Mouse (Mus musculus) heart, embryonic 14.5 days (tissue): ENCODE data around the gene Setd5. TPM values are rescaled to one million over a fixed set of nuclear protein-coding genes. Genes with fewer than 3 reads are reported as not detected.

ENCODE experiments used
- ATAC-seq: fragments of 200-750 bp; cut with Nextera tagmentation; 2 replicates; pipeline ENCODE4 v1.8.0; 2017; ENCODE audit warnings: low read depth, moderate TSS enrichment; ENCODE audit not compliant: insufficient number of reproducible peaks, insufficient read depth, low FRiP score
- H3K27ac ChIP-seq, 2 experiments: fragments of 200-500 bp in 1 of 2; fragments of 300-500 bp in 1 of 2; sonication (generic) in 1 of 2; replicated peaks in 1 of 2; 2 replicates each; pipeline ENCODE4 v1.5.1; 2012 to 2014; ENCODE audit warnings: low read depth in 2 of 2, low read length in 2 of 2, control low read depth in 1 of 2, mild to moderate bottlenecking in 1 of 2, mixed read lengths in 1 of 2; ENCODE audit not compliant: control insufficient read depth in 1 of 2, insufficient read depth in 1 of 2
- H3K27me3 ChIP-seq: fragments of 300-500 bp; sonication (generic); 2 replicates; pipeline ENCODE4 v1.6.1; 2014; ENCODE audit warnings: mild to moderate bottlenecking, low read length, control low read depth; ENCODE audit not compliant: control insufficient read depth, insufficient read depth
- H3K36me3 ChIP-seq: fragments of 300-500 bp; sonication (generic); 2 replicates; pipeline ENCODE4 v1.6.1; 2014; ENCODE audit warnings: mild to moderate bottlenecking, control low read depth, low read length, mixed read lengths; ENCODE audit not compliant: control insufficient read depth, insufficient read depth
- H3K4me1 ChIP-seq, 2 experiments: fragments of 200-500 bp in 1 of 2; fragments of 300-500 bp in 1 of 2; sonication (generic) in 1 of 2; 2 replicates each; pipeline ENCODE4 v1.6.1; 2012 to 2014; ENCODE audit warnings: low read length in 2 of 2, control low read depth in 1 of 2, mixed read lengths in 1 of 2; ENCODE audit not compliant: control insufficient read depth in 2 of 2, insufficient read depth in 2 of 2
- H3K4me2 ChIP-seq: fragments of 300-500 bp; sonication (generic); 2 replicates; pipeline ENCODE4 v1.6.1; 2014; ENCODE audit warnings: mild to moderate bottlenecking, low read length
- H3K4me3 ChIP-seq, 2 experiments: fragments of 200-500 bp in 1 of 2; fragments of 300-500 bp in 1 of 2; sonication (generic) in 1 of 2; 2 replicates each; pipeline ENCODE4 v1.5.1; 2012 to 2014; ENCODE audit warnings: low read length in 2 of 2, mild to moderate bottlenecking in 2 of 2, control low read depth in 1 of 2, low read depth in 1 of 2, moderate library complexity in 1 of 2; ENCODE audit not compliant: control insufficient read depth in 1 of 2, insufficient read depth in 1 of 2
- H3K9ac ChIP-seq: fragments of 300-500 bp; sonication (generic); 2 replicates; pipeline ENCODE4 v1.6.1; 2014; ENCODE audit warnings: mild to moderate bottlenecking, low read length
- H3K9me3 ChIP-seq: fragments of 300-500 bp; sonication (generic); 2 replicates; pipeline ENCODE4 v1.6.1; 2016; ENCODE audit warnings: low read length, control low read depth; ENCODE audit not compliant: control insufficient read depth
- WGBS: fragments of 180-500 bp; shearing (Covaris S2); extraction: QIAGEN DNeasy Blood & Tissue Kit; methylation state at CpG from one replicate; pipeline ENCODE4 v1.1.7; 2014; 5-methylcytosine and 5-hydroxymethylcytosine counted together
- polyA plus RNA-seq: library from polyadenylated mRNA; unstranded; fragments of >200 nt; fragmentation: Nextera tagmentation; extraction: Ambion mirVana; gene quantifications from 2 replicates; pipeline ENCODE4 v1.2.1, GENCODE M21; 2014

Gene Setd5
- polyA plus RNA-seq, 1 experiment from 2014 or later, result 59.1 TPM

GRCm38 (mm10) chr6:113046041-113046975, 30.9 kb upstream of the Setd5 start, which contains the start of gene Thumpd3:
Gene Thumpd3, plus strand, starts transcription at chr6:113046225.
- H3K9ac ChIP-seq, result peak within 1 kb of the TSS; percentile 87
- H3K9me3 ChIP-seq, result no peaks in the 10 kb centered on the region
- peak within 1 kb of the TSS; percentile 94 for H3K4me2 ChIP-seq
- peak within 1 kb of the TSS; percentile 95 to 96 for H3K27ac ChIP-seq
- no peaks in the 10 kb centered on the region for H3K27me3 ChIP-seq
- peak within 1 kb of the TSS; percentile 76 to 77 for H3K4me3 ChIP-seq
- WGBS, result under 1% methylated on average over 59 of the region's 59 CpGs
- H3K36me3 ChIP-seq, result peaks cover 27% of the 10 kb centered on the region
- peak; percentile 100 for ATAC-seq
- peaks cover 6 to 14% of the 10 kb centered on the region in 2 experiments for H3K4me1 ChIP-seq

- peak overlapping the region; percentile 94 for H3K4me2 ChIP-seq
- H3K27me3 ChIP-seq, result no peaks in the 10 kb centered on the region
- peak overlapping the region; percentile 87 for H3K9ac ChIP-seq
- H3K4me3 ChIP-seq, result peak overlapping the region; percentile 76 to 77; a peak in 3 of 4 replicates
- H3K36me3 ChIP-seq, result peaks cover 32% of the 10 kb centered on the region
- 56% methylated on average over 15 of the region's 15 CpGs for WGBS
- H3K4me1 ChIP-seq, result peaks cover 6 to 14% of the 10 kb centered on the region in 2 experiments
- peak overlapping the region; percentile 29 to 95; a peak in 3 of 4 replicates for H3K27ac ChIP-seq
- no peaks in the 10 kb centered on the region for H3K9me3 ChIP-seq
- no peak for ATAC-seq
Observed at GRCm38 (mm10) chr6:113047016-113047746, 30.0 kb upstream of the Setd5 start.

- no peaks in the 10 kb centered on the region for H3K27me3 ChIP-seq
- H3K9me3 ChIP-seq, result no peaks in the 10 kb centered on the region
- H3K4me3 ChIP-seq, result no peak overlapping the region
- H3K27ac ChIP-seq, result no peak overlapping the region
- H3K9ac ChIP-seq, result no peak overlapping the region
- ATAC-seq, result no peak
- 98% methylated on average over 2 of the region's 2 CpGs for WGBS
- peaks cover 42% of the 10 kb centered on the region for H3K36me3 ChIP-seq
- no peak overlapping the region for H3K4me2 ChIP-seq
- peaks cover 6 to 14% of the 10 kb centered on the region in 2 experiments for H3K4me1 ChIP-seq
Observed at GRCm38 (mm10) chr6:113048371-113048770, 28.8 kb upstream of the Setd5 start.

GRCm38 (mm10) chr6:113049159-113049558, 28.0 kb upstream of the Setd5 start:
- no peak for ATAC-seq
- Histone ChIP-seq H3K36me3 (peaks cover 44% of the 10 kb centered on the region), H3K4me1 (peaks cover 6 to 14% of the 10 kb centered on the region in 2 experiments), H3K9ac (no peak overlapping the region), H3K9me3 (no peaks in the 10 kb centered on the region), H3K27ac (no peak overlapping the region), H3K4me2 (no peak overlapping the region), H3K27me3 (no peaks in the 10 kb centered on the region), H3K4me3 (no peak overlapping the region)
- 86% methylated on average over 3 of the region's 3 CpGs for WGBS

GRCm38 (mm10) chr6:113052972-113053371, 24.2 kb upstream of the Setd5 start:
- H3K9ac ChIP-seq, result no peak overlapping the region
- no peak overlapping the region for H3K4me2 ChIP-seq
- no peak for ATAC-seq
- no peaks in the 10 kb centered on the region for H3K9me3 ChIP-seq
- H3K4me3 ChIP-seq, result no peak overlapping the region
- H3K27me3 ChIP-seq, result no peaks in the 10 kb centered on the region
- peaks cover 80% of the 10 kb centered on the region for H3K36me3 ChIP-seq
- H3K27ac ChIP-seq, result no peak overlapping the region
- H3K4me1 ChIP-seq, result no peaks in the 10 kb centered on the region
- 61% methylated on average over 3 of the region's 3 CpGs for WGBS

- Histone ChIP-seq H3K27me3 (no peaks in the 10 kb centered on the region), H3K36me3 (peaks cover 82% of the 10 kb centered on the region), H3K4me2 (no peak overlapping the region), H3K4me1 (no peaks in the 10 kb centered on the region), H3K4me3 (no peak overlapping the region), H3K9ac (no peak overlapping the region), H3K27ac (no peak overlapping the region), H3K9me3 (no peaks in the 10 kb centered on the region)
- 86% methylated on average over 6 of the region's 6 CpGs for WGBS
- no peak for ATAC-seq
Observed at GRCm38 (mm10) chr6:113054552-113055107, 22.5 kb upstream of the Setd5 start.

- WGBS, result 74% methylated on average over 1 of the region's 1 CpGs
- no peak overlapping the region for H3K4me2 ChIP-seq
- no peak for ATAC-seq
Observed at GRCm38 (mm10) chr6:113060892-113061563, 16.1 kb upstream of the Setd5 start.

More at GRCm38 (mm10) chr6:113060892-113061563, 16.1 kb upstream of the Setd5 start:
- H3K4me3 ChIP-seq, result no peak overlapping the region
- H3K9me3 ChIP-seq, result no peaks in the 10 kb centered on the region
- H3K27ac ChIP-seq, result no peak overlapping the region
- H3K9ac ChIP-seq, result no peak overlapping the region
- no peaks in the 10 kb centered on the region for H3K27me3 ChIP-seq
- H3K36me3 ChIP-seq, result peaks cover 96% of the 10 kb centered on the region
- H3K4me1 ChIP-seq, result peaks cover 0 to 5% of the 10 kb centered on the region in 2 experiments; a peak in 1 of 4 replicates
